Mouse (Mus musculus): ENCODE results near the gene Arhgap44.

GRCm38 (mm10) chr11:64999685-65000084 is 163.1 kb downstream of the Arhgap44 start:
- TF ChIP-seq CTCF (IDR thresholded peaks at IDR 0.05): no peak
- no peak for TF ChIP-seq POLR2A (IDR thresholded peaks at IDR 0.05; ENCODE audit: insufficient read depth, low read depth, low read length)

Measured in heart, adult 2 months (tissue).